Mouse (Mus musculus): Measurements from ENCODE around the gene Ptma.

Gene Ptma

GRCm38 (mm10) chr1:86555665-86556064 lies 29.1 kb downstream of the Ptma start:
- no peak for DNase-seq

GRCm38 (mm10) chr1:86557872-86558271 lies 31.3 kb downstream of the Ptma start:
- DNase-seq: no peak

GRCm38 (mm10) chr1:86559232-86559631 lies 32.7 kb downstream of the Ptma start:
- DNase-seq: no peak

- no peak for DNase-seq
These were observed 36.1 kb downstream of the Ptma start for GRCm38 (mm10) chr1:86562663-86563062.

- no peak for DNase-seq
These were observed 41.9 kb downstream of the Ptma start for GRCm38 (mm10) chr1:86568409-86568808.

- DNase-seq: no peak
These were observed 42.9 kb downstream of the Ptma start for GRCm38 (mm10) chr1:86569292-86569860.

GRCm38 (mm10) chr1:86571381-86571780 lies 44.9 kb downstream of the Ptma start:
- no peak for DNase-seq

- no peak for DNase-seq
These were observed 45.4 kb downstream of the Ptma start for GRCm38 (mm10) chr1:86571941-86572340.
